Mouse (Mus musculus): ENCODE measurements around the gene Nudt19. TPM values are rescaled to one million over a fixed set of nuclear protein-coding genes. Genes with fewer than 3 reads are reported as not detected.
"Not testable (repeated sequence)": the region's sequence is repeated elsewhere in the genome, so short reads cannot be mapped to it uniquely, and the experiment has no call there.

The Nudt19 gene
- polyA plus RNA-seq, 1 experiment from 2014 or later = 50.0 TPM

- H3K4me3 ChIP-seq (replicated peaks); H3K27ac ChIP-seq (replicated peaks); H3K36me3 ChIP-seq; H3K4me2 ChIP-seq (replicated peaks); H3K9ac ChIP-seq; H3K4me1 ChIP-seq; ATAC-seq (ENCODE audit: insufficient number of reproducible peaks, low FRiP score, low TSS enrichment, low read depth); H3K27me3 ChIP-seq; H3K9me3 ChIP-seq (replicated peaks): not testable (repeated sequence)
- 81% methylated on average over 10 of the region's 10 CpGs for WGBS
Observed at GRCm38 (mm10) chr7:35564872-35565271, 8.8 kb upstream of the Nudt19 start.

GRCm38 (mm10) chr7:35564067-35564865, 8.2 kb upstream of the Nudt19 start:
- Histone ChIP-seq H3K9me3 (replicated peaks) (no peaks in the 10 kb centered on the region), H3K27me3 (no peaks in the 10 kb centered on the region), H3K27ac (replicated peaks) (no peak overlapping the region), H3K4me3 (replicated peaks) (no peak overlapping the region), H3K36me3 (no peaks in the 10 kb centered on the region), H3K4me1 (no peaks in the 10 kb centered on the region), H3K9ac (no peak overlapping the region), H3K4me2 (replicated peaks) (no peak overlapping the region)
- no peak for ATAC-seq (ENCODE audit: insufficient number of reproducible peaks, low FRiP score, low TSS enrichment, low read depth)
- 87% methylated on average over 2 of the region's 2 CpGs for WGBS

GRCm38 (mm10) chr7:35563071-35563470, 7.0 kb upstream of the Nudt19 start:
- 60% methylated on average over 11 of the region's 11 CpGs for WGBS
- no peak overlapping the region for H3K9ac ChIP-seq
- no peaks in the 10 kb centered on the region for H3K4me1 ChIP-seq
- H3K27me3 ChIP-seq = no peaks in the 10 kb centered on the region
- no peak overlapping the region for H3K4me2 ChIP-seq (replicated peaks)
- ATAC-seq (ENCODE audit: insufficient number of reproducible peaks, low FRiP score, low TSS enrichment, low read depth) = no peak
- H3K9me3 ChIP-seq (replicated peaks) = no peaks in the 10 kb centered on the region
- H3K4me3 ChIP-seq (replicated peaks) = no peak overlapping the region
- H3K36me3 ChIP-seq = no peaks in the 10 kb centered on the region
- H3K27ac ChIP-seq (replicated peaks) = no peak overlapping the region

- H3K4me1 ChIP-seq = peaks cover 4% of the 10 kb centered on the region; the same call in 1 of the 2 replicates
- no peak for ATAC-seq (ENCODE audit: insufficient number of reproducible peaks, low FRiP score, low TSS enrichment, low read depth)
- H3K36me3 ChIP-seq = no peaks in the 10 kb centered on the region
- no peak overlapping the region for H3K4me3 ChIP-seq (replicated peaks)
- H3K27me3 ChIP-seq = no peaks in the 10 kb centered on the region
- H3K27ac ChIP-seq (replicated peaks) = no peak overlapping the region
- no peak overlapping the region for H3K9ac ChIP-seq
- no peak overlapping the region for H3K4me2 ChIP-seq (replicated peaks)
- no peaks in the 10 kb centered on the region for H3K9me3 ChIP-seq (replicated peaks)
- WGBS = 86% methylated on average over 3 of the region's 3 CpGs
Observed at GRCm38 (mm10) chr7:35559838-35560237, 3.7 kb upstream of the Nudt19 start.

- Histone ChIP-seq H3K4me2 (replicated peaks) (no peak overlapping the region), H3K9me3 (replicated peaks) (no peaks in the 10 kb centered on the region), H3K36me3 (no peaks in the 10 kb centered on the region), H3K27me3 (no peaks in the 10 kb centered on the region), H3K9ac (no peak overlapping the region), H3K4me1 (peaks cover 12% of the 10 kb centered on the region; the same call in 1 of the 2 replicates), H3K27ac (replicated peaks) (no peak overlapping the region), H3K4me3 (replicated peaks) (no peak overlapping the region)
- no peak for ATAC-seq (ENCODE audit: insufficient number of reproducible peaks, low FRiP score, low TSS enrichment, low read depth)
- WGBS = 48% methylated on average over 2 of the region's 2 CpGs
Observed at GRCm38 (mm10) chr7:35558681-35559080, 2.6 kb upstream of the Nudt19 start.

GRCm38 (mm10) chr7:35557577-35557976, 1.5 kb upstream of the Nudt19 start:
- 79% methylated on average over 3 of the region's 3 CpGs for WGBS
- Histone ChIP-seq H3K9ac (no peak overlapping the region), H3K27ac (replicated peaks) (no peak overlapping the region), H3K9me3 (replicated peaks) (no peaks in the 10 kb centered on the region), H3K27me3 (no peaks in the 10 kb centered on the region), H3K4me3 (replicated peaks) (no peak overlapping the region), H3K4me1 (peaks cover 12% of the 10 kb centered on the region; the same call in 1 of the 2 replicates), H3K4me2 (replicated peaks) (no peak overlapping the region), H3K36me3 (no peaks in the 10 kb centered on the region)
- ATAC-seq (ENCODE audit: insufficient number of reproducible peaks, low FRiP score, low TSS enrichment, low read depth) = no peak

- Histone ChIP-seq H3K4me1 (peaks cover 12% of the 10 kb centered on the region; the same call in 1 of the 2 replicates), H3K27ac (replicated peaks) (no peak overlapping the region), H3K36me3 (no peaks in the 10 kb centered on the region), H3K4me3 (replicated peaks) (no peak overlapping the region), H3K9me3 (replicated peaks) (no peaks in the 10 kb centered on the region), H3K27me3 (no peaks in the 10 kb centered on the region), H3K9ac (no peak overlapping the region), H3K4me2 (replicated peaks) (no peak overlapping the region)
- no peak for ATAC-seq (ENCODE audit: insufficient number of reproducible peaks, low FRiP score, low TSS enrichment, low read depth)
- 86% methylated on average over 5 of the region's 5 CpGs for WGBS
Observed at GRCm38 (mm10) chr7:35556905-35557304, 801 bp upstream of the Nudt19 start.

- H3K4me3 ChIP-seq (replicated peaks) = peak overlapping the region; percentile 65
Observed at GRCm38 (mm10) chr7:35555224-35556204, 590 bp downstream of the Nudt19 start.

GRCm38 (mm10) chr7:35554605-35555175, 1.4 kb downstream of the Nudt19 start:
- no peak; the same call in 1 of the 2 replicates for ATAC-seq (ENCODE audit: insufficient number of reproducible peaks, low FRiP score, low TSS enrichment, low read depth)
- H3K4me1 ChIP-seq = peaks cover 12% of the 10 kb centered on the region; the same call in 1 of the 2 replicates
- H3K36me3 ChIP-seq = peaks cover 18% of the 10 kb centered on the region
- no peaks in the 10 kb centered on the region for H3K9me3 ChIP-seq (replicated peaks)
- H3K27me3 ChIP-seq = no peaks in the 10 kb centered on the region
- H3K9ac ChIP-seq = peak overlapping the region; percentile 64
- peak overlapping the region; percentile 65 for H3K4me3 ChIP-seq (replicated peaks)
- H3K27ac ChIP-seq (replicated peaks) = peak overlapping the region; percentile 92
- H3K4me2 ChIP-seq (replicated peaks) = peak overlapping the region; percentile 89
- WGBS = 3% methylated on average over 28 of the region's 28 CpGs

More at GRCm38 (mm10) chr7:35555224-35556204, 590 bp downstream of the Nudt19 start:
- peaks cover 12% of the 10 kb centered on the region; the same call in 1 of the 2 replicates for H3K4me1 ChIP-seq
- H3K9ac ChIP-seq = peak overlapping the region; percentile 64
- ATAC-seq (ENCODE audit: insufficient number of reproducible peaks, low FRiP score, low TSS enrichment, low read depth) = peak; percentile 91
- WGBS = 1% methylated on average over 93 of the region's 93 CpGs
- peak overlapping the region; percentile 92 for H3K27ac ChIP-seq (replicated peaks)
- H3K9me3 ChIP-seq (replicated peaks) = no peaks in the 10 kb centered on the region
- no peaks in the 10 kb centered on the region for H3K27me3 ChIP-seq
- peak overlapping the region; percentile 89 for H3K4me2 ChIP-seq (replicated peaks)
- peaks cover 10% of the 10 kb centered on the region for H3K36me3 ChIP-seq

GRCm38 (mm10) chr7:35553751-35554604, 2.1 kb downstream of the Nudt19 start:
- Histone ChIP-seq H3K9ac (no peak overlapping the region), H3K27me3 (no peaks in the 10 kb centered on the region), H3K9me3 (replicated peaks) (no peaks in the 10 kb centered on the region), H3K4me2 (replicated peaks) (peak overlapping the region; percentile 89), H3K27ac (replicated peaks) (no peak overlapping the region), H3K36me3 (peaks cover 23% of the 10 kb centered on the region), H3K4me3 (replicated peaks) (peak overlapping the region; percentile 65), H3K4me1 (peaks cover 12% of the 10 kb centered on the region; the same call in 1 of the 2 replicates)
- no peak for ATAC-seq (ENCODE audit: insufficient number of reproducible peaks, low FRiP score, low TSS enrichment, low read depth)
- WGBS = 54% methylated on average over 10 of the region's 10 CpGs

Data from embryonic facial prominence, embryonic 15.5 days (tissue).